Mouse (Mus musculus) limb, embryonic 12.5 days (tissue): ENCODE results near the gene Tmco3. TPM values are rescaled to one million over a fixed set of nuclear protein-coding genes. Genes with fewer than 3 reads are reported as not detected.

Experiments
- ATAC-seq: fragments of 200-750 bp; cut with Nextera tagmentation; 2 replicates; pipeline ENCODE4 v1.8.0; 2017; ENCODE audit warnings: low read depth, moderate TSS enrichment; ENCODE audit not compliant: insufficient number of reproducible peaks, insufficient read depth, low FRiP score, low TSS enrichment
- H3K27ac ChIP-seq: fragments of 300-500 bp; sonication (generic); 2 replicates; pipeline ENCODE4 v1.5.1; 2016; ENCODE audit warnings: mild to moderate bottlenecking, moderate library complexity
- H3K27me3 ChIP-seq: fragments of 300-500 bp; sonication (generic); 2 replicates; pipeline ENCODE4 v1.6.1; 2016; ENCODE audit warnings: mild to moderate bottlenecking, moderate library complexity
- H3K36me3 ChIP-seq: fragments of 300-500 bp; sonication (generic); 2 replicates; pipeline ENCODE4 v1.6.1; 2016; ENCODE audit warnings: mild to moderate bottlenecking, moderate library complexity
- H3K4me1 ChIP-seq: fragments of 300-500 bp; sonication (generic); replicated peaks from 2 replicates; pipeline ENCODE4 v1.6.1; 2016
- H3K4me2 ChIP-seq: fragments of 300-500 bp; sonication (generic); 2 replicates; pipeline ENCODE4 v1.6.1; 2016; ENCODE audit warnings: mild to moderate bottlenecking, moderate library complexity
- H3K4me3 ChIP-seq: fragments of 300-500 bp; sonication (generic); replicated peaks from 2 replicates; pipeline ENCODE4 v1.5.1; 2016; ENCODE audit warnings: mild to moderate bottlenecking
- H3K9ac ChIP-seq: fragments of 300-500 bp; sonication (generic); replicated peaks from 2 replicates; pipeline ENCODE4 v1.6.1; 2016; ENCODE audit warnings: mild to moderate bottlenecking, moderate library complexity
- H3K9me3 ChIP-seq: fragments of 300-500 bp; sonication (generic); 2 replicates; pipeline ENCODE4 v1.6.1; 2016; ENCODE audit warnings: mild to moderate bottlenecking, moderate library complexity
- WGBS: fragments of 180-500 bp; shearing (Covaris S2); methylation state at CpG from one replicate; pipeline ENCODE4 v1.1.7; 2016; 5-methylcytosine and 5-hydroxymethylcytosine counted together
- polyA plus RNA-seq: library from polyadenylated mRNA; unstranded; fragments of >200 nt; fragmentation: Nextera tagmentation; extraction: Ambion mirVana; gene quantifications from 2 replicates; pipeline ENCODE4 v1.2.1, GENCODE M21; 2016

Gene Tmco3
- polyA plus RNA-seq, 1 experiment from 2014 or later = 45.9 TPM

DNA sequence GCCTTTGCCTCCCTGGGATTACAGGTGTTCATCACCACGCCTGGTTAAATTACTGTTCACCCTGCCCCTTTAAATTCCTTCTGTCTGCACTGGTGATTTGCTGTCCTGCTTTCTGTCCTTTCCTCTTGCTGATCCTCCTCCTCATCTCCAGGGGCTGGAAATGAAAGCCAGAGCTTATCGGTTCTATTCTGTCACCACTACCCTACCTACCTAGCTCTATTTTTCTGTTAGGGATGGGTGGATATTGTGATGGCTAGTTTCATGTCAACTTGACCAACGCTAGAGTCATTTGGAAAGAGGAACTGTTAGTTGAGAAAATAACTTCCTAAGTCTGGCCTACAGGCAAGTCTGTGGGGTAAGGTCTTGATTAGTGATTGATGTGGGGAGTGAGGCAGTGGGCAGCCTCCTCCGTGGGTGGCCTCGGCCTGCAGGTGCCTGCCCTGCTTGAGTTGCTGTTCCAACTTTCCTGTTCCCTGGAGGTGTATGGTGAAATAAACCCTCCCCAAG lies 11.0 kb upstream of the Tmco3 start:
- no peak for ATAC-seq
- Histone ChIP-seq H3K9me3 (no peaks in the 10 kb centered on the region), H3K27ac (no peak overlapping the region), H3K4me3 (no peak overlapping the region), H3K4me2 (no peak overlapping the region), H3K27me3 (no peaks in the 10 kb centered on the region), H3K4me1 (no peaks in the 10 kb centered on the region), H3K36me3 (peaks cover 13% of the 10 kb centered on the region), H3K9ac (no peak overlapping the region)
- WGBS = 63% methylated on average over 5 of the region's 5 CpGs

DNA sequence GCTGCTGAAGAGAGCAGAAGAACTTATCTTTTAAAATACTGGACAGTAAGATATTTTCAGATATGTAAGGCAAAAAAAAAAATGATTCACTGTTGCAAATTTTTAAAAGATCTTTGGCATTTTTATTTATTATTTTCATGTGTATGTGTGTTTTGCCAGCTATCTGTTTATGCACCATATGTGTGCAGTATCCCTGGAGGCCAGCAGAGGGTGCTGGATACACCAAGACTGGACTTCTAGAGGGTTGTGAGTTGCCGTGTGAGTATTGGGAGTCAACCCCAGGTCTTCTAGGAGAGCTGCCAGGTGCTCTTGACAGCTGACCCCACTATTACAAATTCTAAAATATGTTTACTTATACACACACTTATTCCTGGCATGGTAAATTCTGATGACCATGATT lies 4.8 kb upstream of the Tmco3 start:
- Histone ChIP-seq H3K4me3 (no peak overlapping the region), H3K4me1 (peaks cover 9% of the 10 kb centered on the region), H3K27me3 (no peaks in the 10 kb centered on the region), H3K4me2 (no peak overlapping the region), H3K27ac (no peak overlapping the region), H3K9me3 (no peaks in the 10 kb centered on the region), H3K36me3 (peaks cover under 1% of the 10 kb centered on the region; the same call in 1 of the 2 replicates), H3K9ac (no peak overlapping the region)
- 73% methylated on average over 1 of the region's 1 CpGs for WGBS
- ATAC-seq = no peak

DNA sequence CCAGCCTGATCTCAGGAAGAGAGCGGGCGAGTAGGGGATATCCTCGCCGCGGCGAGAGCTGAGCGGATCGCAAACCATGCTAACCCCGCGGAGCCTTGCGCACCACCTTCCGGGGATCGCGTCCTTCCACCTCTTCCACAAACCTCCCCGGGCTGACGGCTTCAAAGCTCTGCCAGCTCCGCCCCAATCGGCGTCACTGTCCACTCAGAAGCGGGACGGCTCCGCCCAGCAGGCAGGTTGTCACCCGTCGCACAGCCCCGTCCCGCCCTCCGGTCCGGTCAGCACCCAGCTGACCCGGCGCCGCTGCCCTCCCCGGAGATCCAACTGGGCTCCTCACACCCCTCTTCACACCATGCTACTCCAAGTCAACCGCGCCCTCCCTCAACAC lies 692 bp upstream of the Tmco3 start:
- peak overlapping the region; percentile 88 for H3K4me2 ChIP-seq
- under 1% methylated on average over 34 of the region's 34 CpGs for WGBS

DNA sequence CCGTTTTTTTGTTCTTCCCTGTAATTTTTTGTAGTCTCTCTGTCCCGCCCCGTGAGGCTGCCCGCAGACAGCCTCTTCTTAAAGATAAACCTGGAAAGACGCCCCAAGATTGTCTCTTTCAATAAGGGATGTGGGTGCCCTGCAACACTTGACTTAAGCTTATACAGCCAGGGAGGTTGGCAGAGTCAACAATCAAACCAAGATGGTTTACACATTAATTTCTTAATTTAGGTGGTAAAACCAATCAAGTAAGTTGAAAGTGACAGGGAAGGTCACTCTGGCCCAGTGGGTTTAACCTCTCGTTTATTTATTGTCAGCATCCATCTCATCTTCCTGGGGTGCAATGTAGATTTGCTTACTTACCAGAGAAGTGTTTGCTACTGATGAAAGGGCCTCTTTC lies 656 bp downstream of the Tmco3 start:
- Histone ChIP-seq H3K27me3 (no peaks in the 10 kb centered on the region), H3K4me2 (peak overlapping the region; percentile 88), H3K9ac (peak overlapping the region; percentile 77), H3K36me3 (peaks cover 22% of the 10 kb centered on the region), H3K27ac (no peak overlapping the region), H3K4me1 (peaks cover 17% of the 10 kb centered on the region), H3K4me3 (peak overlapping the region; percentile 78), H3K9me3 (no peaks in the 10 kb centered on the region)
- no peak for ATAC-seq
- 2% methylated on average over 6 of the region's 6 CpGs for WGBS

More for the DNA sequence above, 692 bp upstream of the Tmco3 start:
- H3K4me3 ChIP-seq = peak overlapping the region; percentile 78
- ATAC-seq = peak; percentile 64
- H3K36me3 ChIP-seq = peaks cover 11% of the 10 kb centered on the region
- H3K9ac ChIP-seq = peak overlapping the region; percentile 77
- peaks cover 17% of the 10 kb centered on the region for H3K4me1 ChIP-seq
- H3K27me3 ChIP-seq = no peaks in the 10 kb centered on the region
- H3K27ac ChIP-seq = peak overlapping the region; percentile 90
- H3K9me3 ChIP-seq = no peaks in the 10 kb centered on the region

DNA sequence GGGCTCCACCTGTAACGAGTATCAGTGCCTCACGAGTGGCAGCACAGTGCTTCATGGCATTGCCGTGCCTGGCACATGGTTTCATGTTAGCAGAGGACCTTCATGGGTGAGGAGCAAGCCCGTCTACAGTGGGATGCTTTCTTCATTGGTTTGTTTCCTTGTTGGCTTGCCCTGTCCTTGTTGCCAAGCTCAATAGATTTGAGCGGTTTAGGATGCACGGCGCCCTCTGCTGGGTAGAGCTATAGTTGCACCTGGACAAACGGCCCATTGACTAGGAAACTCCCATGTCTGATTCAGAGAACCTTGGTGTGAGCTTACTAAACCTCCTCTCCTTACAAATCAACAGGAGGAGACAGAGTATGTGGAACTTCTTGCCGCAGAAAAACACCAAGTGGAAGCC lies 4.4 kb downstream of the Tmco3 start:
- Histone ChIP-seq H3K9ac (no peak overlapping the region), H3K27ac (no peak overlapping the region), H3K27me3 (no peaks in the 10 kb centered on the region), H3K4me2 (no peak overlapping the region), H3K36me3 (peaks cover 58% of the 10 kb centered on the region), H3K9me3 (no peaks in the 10 kb centered on the region), H3K4me1 (peaks cover 8% of the 10 kb centered on the region), H3K4me3 (no peak overlapping the region)
- no peak for ATAC-seq
- 31% methylated on average over 9 of the region's 9 CpGs for WGBS

DNA sequence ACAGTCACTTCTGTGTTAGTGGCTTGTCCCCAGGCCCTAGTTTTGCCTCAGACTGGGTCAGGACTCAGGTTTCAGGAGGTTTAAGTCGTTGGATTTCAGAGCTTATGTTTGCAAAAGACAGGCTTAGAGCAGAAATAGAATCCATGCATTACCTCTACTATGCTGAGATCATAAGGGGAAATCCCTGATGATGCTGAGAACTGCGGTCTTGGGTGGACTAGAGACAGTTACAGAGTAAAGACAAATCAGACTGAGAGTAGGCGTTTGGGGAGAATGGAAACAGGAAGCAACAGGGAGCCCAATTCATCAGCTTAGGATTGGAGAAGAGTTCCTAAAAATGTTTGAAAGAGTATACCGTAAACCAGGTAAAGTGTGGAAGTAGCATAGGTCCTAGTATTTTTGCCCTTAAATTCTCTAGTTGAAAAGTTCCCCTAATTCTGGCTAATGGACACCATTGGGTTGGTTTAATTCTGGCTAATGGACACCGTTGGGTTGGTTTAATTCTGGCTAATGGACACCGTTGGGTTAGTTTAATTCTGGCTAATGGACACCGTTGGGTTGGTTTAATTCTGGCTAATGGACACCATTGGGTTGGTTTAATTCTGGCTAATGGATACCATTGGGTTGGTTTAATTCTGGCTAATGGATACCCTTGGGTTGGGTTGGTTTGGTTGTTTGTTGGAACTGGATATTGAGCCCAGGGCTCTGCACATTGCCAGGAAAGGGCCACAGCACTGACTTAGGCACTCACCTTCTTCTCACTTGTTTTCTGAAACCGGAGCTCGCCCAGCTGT lies 5.9 kb downstream of the Tmco3 start:
- Histone ChIP-seq H3K9ac (no peak overlapping the region), H3K4me3 (no peak overlapping the region), H3K27me3 (no peaks in the 10 kb centered on the region), H3K36me3 (peaks cover 70% of the 10 kb centered on the region), H3K9me3 (no peaks in the 10 kb centered on the region), H3K4me2 (no peak overlapping the region), H3K27ac (no peak overlapping the region), H3K4me1 (peaks cover 5% of the 10 kb centered on the region)
- WGBS = 92% methylated on average over 9 of the region's 9 CpGs
- ATAC-seq = no peak

DNA sequence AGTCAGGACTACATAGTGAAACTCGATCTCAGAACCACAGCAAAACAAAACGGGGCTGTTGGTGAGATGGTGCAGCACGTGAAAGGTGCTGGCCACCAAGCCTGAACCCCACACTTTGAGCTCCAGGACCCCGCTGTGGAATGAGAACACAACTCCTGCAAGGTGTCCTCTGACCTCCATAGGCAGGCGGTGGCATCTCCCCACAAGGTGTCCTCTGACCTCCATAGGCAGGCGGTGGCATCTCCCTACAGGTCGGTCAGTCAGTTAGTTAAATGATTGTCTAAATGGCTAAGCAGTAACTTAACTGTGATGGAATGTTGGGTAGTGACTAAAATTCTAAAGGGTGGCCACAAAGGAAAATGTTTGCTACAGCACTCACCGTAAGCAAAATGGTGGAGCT lies 11.6 kb downstream of the Tmco3 start:
- no peak overlapping the region for H3K4me3 ChIP-seq
- H3K4me1 ChIP-seq = no peaks in the 10 kb centered on the region
- H3K9me3 ChIP-seq = 0 out of 2 replicates have a peak, but pooled peaks cover 6% of the 10 kb centered on the region
- WGBS = 93% methylated on average over 8 of the region's 8 CpGs
- no peaks in the 10 kb centered on the region for H3K27me3 ChIP-seq
- no peak for ATAC-seq
- no peak overlapping the region for H3K4me2 ChIP-seq
- no peak overlapping the region for H3K27ac ChIP-seq
- H3K9ac ChIP-seq = no peak overlapping the region
- peaks cover 91% of the 10 kb centered on the region for H3K36me3 ChIP-seq

DNA sequence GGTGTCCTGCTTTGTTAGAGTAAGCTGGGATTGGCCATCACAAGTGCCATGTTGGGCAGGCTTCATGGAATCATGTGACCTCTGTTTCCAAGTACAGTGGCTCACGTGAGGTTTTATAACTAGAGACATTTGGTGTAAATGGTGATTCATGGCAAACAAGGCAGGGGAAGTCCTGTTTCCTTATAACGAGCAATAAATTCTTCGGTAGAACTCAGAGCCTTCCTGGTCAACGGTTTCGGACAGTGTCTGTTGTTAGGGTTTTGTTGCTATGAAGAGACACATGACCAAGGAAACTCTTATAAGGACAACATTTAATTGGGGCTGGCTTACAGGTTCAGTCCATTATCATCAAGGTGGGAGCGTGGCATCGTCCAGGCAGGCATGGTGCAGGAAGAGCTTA lies 13.0 kb downstream of the Tmco3 start:
- Histone ChIP-seq H3K36me3 (peaks cover 91% of the 10 kb centered on the region), H3K4me1 (no peaks in the 10 kb centered on the region), H3K4me3 (no peak overlapping the region), H3K9me3 (0 out of 2 replicates have a peak, but pooled peaks cover 6% of the 10 kb centered on the region), H3K27ac (no peak overlapping the region), H3K4me2 (no peak overlapping the region), H3K27me3 (no peaks in the 10 kb centered on the region), H3K9ac (no peak overlapping the region)
- no peak for ATAC-seq
- 84% methylated on average over 7 of the region's 7 CpGs for WGBS

DNA sequence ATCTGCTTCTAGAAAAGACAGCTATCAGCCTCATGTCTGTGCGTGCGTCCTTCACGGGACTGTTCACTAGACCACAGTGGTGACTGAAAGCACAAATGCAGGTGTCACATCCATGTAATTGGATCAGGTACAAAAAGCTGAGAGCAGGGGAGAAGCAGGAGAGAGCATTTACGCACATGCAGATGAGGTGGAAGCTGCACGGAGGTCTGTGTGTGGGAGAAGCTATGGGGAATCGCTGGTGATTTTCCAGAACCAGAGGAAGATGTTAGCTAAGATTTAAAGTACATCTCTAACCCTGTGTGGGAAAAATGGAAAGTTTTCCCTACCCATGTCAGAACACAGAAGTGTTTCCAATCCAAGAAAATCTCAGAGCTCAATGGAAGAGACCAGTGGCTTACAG lies 17.5 kb downstream of the Tmco3 start:
- peaks cover 81% of the 10 kb centered on the region for H3K36me3 ChIP-seq

DNA sequence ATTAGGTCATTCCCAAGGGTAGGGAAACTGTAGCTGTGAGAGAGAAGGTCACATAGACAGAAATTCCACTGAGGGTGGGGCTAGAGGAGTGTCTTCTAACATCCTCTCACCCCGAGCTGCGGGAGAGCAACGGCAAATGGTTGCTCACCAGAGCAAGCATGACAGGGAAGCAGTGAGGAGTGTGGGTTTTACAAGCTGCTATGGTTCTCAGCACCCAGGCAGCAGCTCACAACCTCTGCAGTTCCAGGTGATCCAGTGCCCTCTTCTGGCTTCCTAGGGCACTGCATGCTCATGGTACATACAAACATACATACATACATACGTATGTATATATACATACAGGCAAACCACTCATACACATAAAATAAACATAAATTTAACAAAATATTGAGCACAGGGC lies 17.9 kb downstream of the Tmco3 start:
- no peaks in the 10 kb centered on the region for H3K4me1 ChIP-seq
- H3K27me3 ChIP-seq = no peaks in the 10 kb centered on the region
- H3K36me3 ChIP-seq = peaks cover 81% of the 10 kb centered on the region
- 95% methylated on average over 4 of the region's 4 CpGs for WGBS
- no peak overlapping the region for H3K9ac ChIP-seq
- H3K9me3 ChIP-seq = no peaks in the 10 kb centered on the region
- no peak for ATAC-seq
- H3K4me3 ChIP-seq = no peak overlapping the region
- no peak overlapping the region for H3K27ac ChIP-seq
- H3K4me2 ChIP-seq = no peak overlapping the region

More for the DNA sequence above, 17.5 kb downstream of the Tmco3 start:
- Histone ChIP-seq H3K9ac (no peak overlapping the region), H3K4me2 (no peak overlapping the region), H3K27ac (no peak overlapping the region), H3K9me3 (no peaks in the 10 kb centered on the region), H3K27me3 (no peaks in the 10 kb centered on the region), H3K4me1 (no peaks in the 10 kb centered on the region), H3K4me3 (no peak overlapping the region)
- WGBS = 91% methylated on average over 6 of the region's 6 CpGs
- ATAC-seq = no peak

DNA sequence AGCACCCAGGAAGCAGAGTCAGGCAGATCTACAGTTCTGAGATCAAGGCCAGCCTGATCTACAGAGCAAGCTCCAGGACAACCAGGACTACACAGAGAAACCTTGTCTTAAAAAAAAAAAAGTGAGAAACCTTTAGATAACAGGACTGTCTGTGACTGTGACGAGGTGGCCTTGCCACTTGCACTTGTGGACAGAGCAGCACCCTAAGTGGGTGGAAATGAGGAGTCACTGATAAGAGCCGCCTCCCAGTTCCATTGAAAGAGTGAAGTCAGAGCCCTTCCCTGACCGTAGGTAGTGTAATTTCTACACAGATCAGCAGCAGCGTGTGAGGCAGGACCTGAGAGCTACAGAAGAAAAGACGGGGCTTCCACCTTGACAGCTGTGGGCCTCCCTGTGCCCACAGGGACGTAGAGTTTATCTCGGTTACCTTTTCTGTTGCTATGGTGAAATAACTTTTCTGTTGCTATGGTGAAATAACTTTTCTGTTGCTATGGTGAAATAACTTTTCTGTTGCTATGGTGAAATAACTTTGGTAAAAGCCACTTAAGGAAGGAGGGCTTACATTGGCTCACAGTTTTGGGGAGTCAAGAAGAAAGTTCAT lies 18.4 kb downstream of the Tmco3 start:
- Histone ChIP-seq H3K9ac (no peak overlapping the region), H3K27me3 (no peaks in the 10 kb centered on the region), H3K4me1 (no peaks in the 10 kb centered on the region), H3K36me3 (peaks cover 81% of the 10 kb centered on the region), H3K9me3 (no peaks in the 10 kb centered on the region), H3K4me2 (no peak overlapping the region), H3K4me3 (no peak overlapping the region), H3K27ac (no peak overlapping the region)
- ATAC-seq = no peak
- 89% methylated on average over 7 of the region's 7 CpGs for WGBS
